Mouse (Mus musculus) liver, postnatal 0 days (tissue): ENCODE measurements around the gene Ncan. TPM values are rescaled to one million over a fixed set of nuclear protein-coding genes. Genes with fewer than 3 reads are reported as not detected.
A peak's percentile ranks its signal among the peaks of the same experiment; 100 is the strongest.

ENCODE experiments used
- ATAC-seq: fragments of 200-750 bp; cut with Nextera tagmentation; 2 replicates; pipeline ENCODE4 v1.8.0; 2017; ENCODE audit warnings: mild to moderate bottlenecking, moderate library complexity
- DNase-seq: peaks from one replicate; pipeline ENCODE4 v3.0.0-alpha.2; 2016
- H3K27ac ChIP-seq: fragments of 300-500 bp; sonication (generic); 2 replicates; pipeline ENCODE4 v1.5.1; 2014; ENCODE audit warnings: antibody characterized with exemption, moderate library complexity, mild to moderate bottlenecking, low read depth
- H3K27me3 ChIP-seq: fragments of 300-500 bp; sonication (generic); 2 replicates; pipeline ENCODE4 v1.6.1; 2014; ENCODE audit warnings: low read length, control low read depth, mixed read lengths; ENCODE audit not compliant: insufficient read depth
- H3K36me3 ChIP-seq: fragments of 300-500 bp; sonication (generic); replicated peaks from 2 replicates; pipeline ENCODE4 v1.6.1; 2014; ENCODE audit warnings: mild to moderate bottlenecking, control low read depth, low read length, moderate library complexity, mixed read lengths; ENCODE audit not compliant: insufficient read depth
- H3K4me1 ChIP-seq: fragments of 300-500 bp; sonication (generic); 2 replicates; pipeline ENCODE4 v1.6.1; 2014; ENCODE audit warnings: antibody characterized with exemption, mild to moderate bottlenecking, control low read depth; ENCODE audit not compliant: insufficient read depth
- H3K4me2 ChIP-seq: fragments of 300-500 bp; sonication (generic); 2 replicates; pipeline ENCODE4 v1.6.1; 2014; ENCODE audit warnings: low read depth, mild to moderate bottlenecking, low read length, moderate library complexity, mixed read lengths
- H3K4me3 ChIP-seq: fragments of 300-500 bp; sonication (generic); 2 replicates; pipeline ENCODE4 v1.5.1; 2014; ENCODE audit warnings: low read depth, low read length
- H3K9ac ChIP-seq: fragments of 300-500 bp; sonication (generic); replicated peaks from 2 replicates; pipeline ENCODE4 v1.6.1; 2014; ENCODE audit warnings: mild to moderate bottlenecking, moderate library complexity
- H3K9me3 ChIP-seq: fragments of 300-500 bp; sonication (generic); 2 replicates; pipeline ENCODE4 v1.6.1; 2016; ENCODE audit warnings: mild to moderate bottlenecking, control low read depth, low read length, mixed read lengths
- CTCF ChIP-seq: sonication (generic); IDR thresholded peaks from 2 replicates; pipeline ENCODE4 v1.5.1; 2016; ENCODE audit warnings: antibody characterized with exemption, low read depth
- EP300 ChIP-seq: IDR thresholded peaks from 2 replicates; pipeline ENCODE4 v1.6.1; 2016; ENCODE audit warnings: antibody characterized with exemption, low read depth, mild to moderate bottlenecking
- WGBS: fragments of 180-500 bp; shearing (Covaris S2); extraction: QIAGEN DNeasy Blood & Tissue Kit; methylation state at CpG from one replicate; pipeline ENCODE4 v1.1.7; 2014; ENCODE audit not compliant: insufficient replicate concordance; 5-methylcytosine and 5-hydroxymethylcytosine counted together
- polyA plus RNA-seq: library from polyadenylated mRNA; unstranded; fragments of >200 nt; fragmentation: Nextera tagmentation; extraction: Ambion mirVana; gene quantifications from 2 replicates; pipeline ENCODE4 v1.2.1, GENCODE M21; 2015

The Ncan gene
- polyA plus RNA-seq, 1 experiment from 2014 or later: not detected

DNA sequence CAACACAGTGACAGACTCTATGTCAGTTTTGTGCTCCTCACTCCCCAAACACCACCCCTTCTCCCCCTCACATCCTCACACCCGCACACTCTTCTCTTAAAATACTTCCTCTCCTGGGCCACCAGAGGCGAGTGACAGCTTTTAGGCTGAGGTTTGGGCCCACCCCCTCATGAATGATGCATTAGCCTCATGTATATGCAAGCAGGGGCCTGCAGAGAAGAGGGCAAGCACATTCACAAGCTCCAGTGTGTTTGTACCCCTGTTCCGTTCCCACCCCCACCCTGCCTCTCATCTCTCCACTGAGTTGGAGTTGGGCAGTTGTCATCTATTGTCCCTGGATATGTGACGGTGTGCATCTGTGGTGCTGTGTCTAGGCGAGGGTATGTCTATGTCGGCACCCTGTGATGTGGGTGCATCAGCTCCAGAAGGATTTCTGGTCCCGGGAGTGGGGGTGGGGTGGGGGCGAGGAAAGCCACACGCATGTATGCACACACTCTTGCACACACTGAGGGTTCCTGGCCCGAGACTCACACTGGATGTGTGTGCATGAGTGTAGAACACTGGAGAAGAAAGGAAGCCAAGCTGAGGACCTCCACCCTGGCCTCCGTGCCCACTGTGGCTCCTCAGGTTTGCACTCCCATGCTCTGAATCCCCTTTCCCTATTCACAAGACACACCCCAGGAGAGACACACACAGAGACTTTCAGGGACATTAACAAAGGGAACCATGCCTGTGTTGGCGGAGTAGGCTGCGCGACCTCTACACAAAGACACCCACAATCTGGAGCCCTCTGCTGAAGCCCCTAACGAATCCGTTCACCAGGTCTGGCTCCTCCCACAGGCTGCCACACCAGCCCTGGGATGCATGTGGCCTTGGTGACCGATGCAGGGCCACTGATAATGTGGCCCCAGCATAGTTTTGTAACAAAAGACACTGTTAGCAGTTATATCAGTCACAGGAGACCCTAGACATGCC lies 1.7 kb downstream of the Ncan start:
- H3K36me3 ChIP-seq: no peaks in the 10 kb centered on the region
- no peaks in the 10 kb centered on the region for H3K4me1 ChIP-seq
- 14% methylated on average over 17 of the region's 17 CpGs for WGBS
- H3K27ac ChIP-seq: no peak overlapping the region
- no peak overlapping the region for H3K4me2 ChIP-seq
- H3K27me3 ChIP-seq: peaks cover 56% of the 10 kb centered on the region
- DNase-seq (no peak), ATAC-seq (no peak)
- no peaks in the 10 kb centered on the region for H3K9me3 ChIP-seq
- H3K9ac ChIP-seq: no peak overlapping the region
- H3K4me3 ChIP-seq: no peak overlapping the region
- TF ChIP-seq CTCF: no peak
- TF ChIP-seq EP300: no peak

GRCm38 (mm10) chr8:70117611-70118010 lies 3.1 kb downstream of the Ncan start:
- H3K9ac ChIP-seq: no peak overlapping the region
- H3K36me3 ChIP-seq: no peaks in the 10 kb centered on the region
- no peak overlapping the region for H3K4me2 ChIP-seq
- peak; percentile 57 for DNase-seq
- H3K4me1 ChIP-seq: no peaks in the 10 kb centered on the region
- no peaks in the 10 kb centered on the region for H3K9me3 ChIP-seq
- ATAC-seq: no peak
- WGBS: 4% methylated on average over 9 of the region's 9 CpGs
- no peak overlapping the region for H3K4me3 ChIP-seq
- no peak overlapping the region for H3K27ac ChIP-seq
- peaks cover 67% of the 10 kb centered on the region for H3K27me3 ChIP-seq
- TF ChIP-seq CTCF (no peak), EP300 (no peak)

GRCm38 (mm10) chr8:70114892-70115291 lies 5.8 kb downstream of the Ncan start:
- Histone ChIP-seq H3K36me3 (no peaks in the 10 kb centered on the region), H3K4me1 (no peaks in the 10 kb centered on the region), H3K4me3 (no peak overlapping the region), H3K4me2 (no peak overlapping the region), H3K27me3 (peaks cover 74% of the 10 kb centered on the region), H3K9ac (no peak overlapping the region), H3K9me3 (no peaks in the 10 kb centered on the region), H3K27ac (no peak overlapping the region)
- 59% methylated on average over 13 of the region's 13 CpGs for WGBS
- DNase-seq (no peak), ATAC-seq (no peak)
- no peak for TF ChIP-seq CTCF
- no peak for TF ChIP-seq EP300

- peaks cover 74% of the 10 kb centered on the region for H3K27me3 ChIP-seq
- 16% methylated on average over 6 of the region's 6 CpGs for WGBS
Measured at GRCm38 (mm10) chr8:70114488-70114887, 6.2 kb downstream of the Ncan start.

GRCm38 (mm10) chr8:70112401-70113016 lies 8.2 kb downstream of the Ncan start:
- 7% methylated on average over 43 of the region's 43 CpGs for WGBS
- Histone ChIP-seq H3K36me3 (no peaks in the 10 kb centered on the region), H3K27ac (no peak overlapping the region), H3K4me1 (no peaks in the 10 kb centered on the region), H3K27me3 (peaks cover 63% of the 10 kb centered on the region), H3K4me2 (no peak overlapping the region), H3K9me3 (no peaks in the 10 kb centered on the region), H3K4me3 (no peak overlapping the region), H3K9ac (no peak overlapping the region)
- DNase-seq (no peak), ATAC-seq (no peak)
- no peak for TF ChIP-seq EP300
- no peak for TF ChIP-seq CTCF

More at GRCm38 (mm10) chr8:70114488-70114887, 6.2 kb downstream of the Ncan start:
- no peak overlapping the region for H3K27ac ChIP-seq
- TF ChIP-seq EP300 (no peak), CTCF (no peak)
- no peaks in the 10 kb centered on the region for H3K9me3 ChIP-seq
- no peaks in the 10 kb centered on the region for H3K36me3 ChIP-seq
- H3K4me3 ChIP-seq: no peak overlapping the region
- DNase-seq: no peak
- no peak overlapping the region for H3K4me2 ChIP-seq
- H3K9ac ChIP-seq: no peak overlapping the region
- H3K4me1 ChIP-seq: no peaks in the 10 kb centered on the region
- ATAC-seq: no peak

- ATAC-seq: no peak
- no peak overlapping the region for H3K4me3 ChIP-seq
- peaks cover 58% of the 10 kb centered on the region for H3K27me3 ChIP-seq
- no peak for TF ChIP-seq CTCF
- TF ChIP-seq EP300: no peak
- H3K4me2 ChIP-seq: no peak overlapping the region
- WGBS: 48% methylated on average over 23 of the region's 23 CpGs
- H3K4me1 ChIP-seq: no peaks in the 10 kb centered on the region
- no peaks in the 10 kb centered on the region for H3K36me3 ChIP-seq
- H3K27ac ChIP-seq: no peak overlapping the region
- H3K9me3 ChIP-seq: no peaks in the 10 kb centered on the region
- no peak overlapping the region for H3K9ac ChIP-seq
- DNase-seq: no peak
Measured at GRCm38 (mm10) chr8:70111192-70111795, 9.4 kb downstream of the Ncan start.
